Mouse (Mus musculus) testis, adult 2 months (tissue): ENCODE results near the gene Slc24a4.

Experiments used
- CTCF ChIP-seq: fragments of 200-500 bp; IDR thresholded peaks from 2 replicates; pipeline ENCODE4 v1.5.1; 2012; ENCODE audit warnings: low read depth, mild to moderate bottlenecking, inconsistent platforms, low read length, moderate library complexity; ENCODE audit not compliant: control insufficient read depth, insufficient read depth, insufficient replicate concordance
- POLR2A ChIP-seq: fragments of 200-500 bp; IDR thresholded peaks from 2 replicates; pipeline ENCODE4 v1.6.1; 2012; ENCODE audit warnings: low read depth, mild to moderate bottlenecking, inconsistent platforms, low read length, moderate library complexity; ENCODE audit not compliant: control insufficient read depth

GRCm38 (mm10) chr12:102173345-102173744 is 44.8 kb downstream of the Slc24a4 start:
- no peak for TF ChIP-seq CTCF
- no peak for TF ChIP-seq POLR2A
